15 mouse cellular contexts compared by ENCODE assay signal in the genomic region with DNA sequence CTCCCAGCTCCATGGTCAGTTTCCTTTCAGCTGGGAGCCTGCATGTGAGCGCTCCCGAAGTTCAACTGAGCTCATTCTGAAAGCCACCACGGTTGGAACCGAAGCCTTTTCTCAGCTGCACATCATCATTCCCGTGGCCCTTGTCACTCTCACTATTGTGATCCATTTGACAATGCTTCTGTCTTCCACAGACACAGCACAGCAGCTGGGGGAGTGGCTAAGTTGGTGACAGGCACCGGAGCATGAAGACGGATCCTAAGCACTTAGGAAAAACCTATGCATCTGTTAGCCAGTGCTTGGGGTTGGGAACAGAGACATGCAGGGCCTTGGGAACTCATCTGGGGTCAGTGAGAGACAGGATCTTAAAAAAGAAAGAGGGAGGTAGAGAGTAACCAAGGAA.
DNase-seq lines count a peak whose midpoint lies in the region; ATAC-seq lines count a peak whose summit lies in the region.
"Had no signal": no experiment of that assay in that cellular context is flagged by ENCODE, and none has a peak within 500 bp of the region (broad histone marks: within the 10 kb centered on the region; RNA-seq: fewer than 3 reads in every experiment).

No protein-coding gene starts in this region.

- H3K4me2 ChIP-seq in midbrain, embryonic 13.5 days (replicated peaks): no peak overlapping the region
- H3K4me2 ChIP-seq in midbrain, embryonic 15.5 days: no peak overlapping the region
- H3K4me2 ChIP-seq: hindbrain, embryonic 15.5 days; lung, embryonic 14.5 days had no signal

- peak; percentile 95 for ATAC-seq in frontal cortex, adult (ENCODE audit: low TSS enrichment)
- ATAC-seq in midbrain, embryonic 13.5 days: no peak
- ATAC-seq in midbrain, embryonic 15.5 days (replicated peaks): no peak

- no peak overlapping the region for H3K27ac ChIP-seq in midbrain, embryonic 13.5 days
- H3K27ac ChIP-seq in midbrain, embryonic 15.5 days: no peak overlapping the region
- H3K27ac ChIP-seq: hindbrain, embryonic 15.5 days had no signal

- H3K9ac ChIP-seq in midbrain, embryonic 13.5 days (replicated peaks): 0 out of 2 replicates have a peak overlapping the region, but pooled peaks have one; percentile 19
- no peak overlapping the region for H3K9ac ChIP-seq in midbrain, embryonic 15.5 days
- H3K9ac ChIP-seq: hindbrain, embryonic 15.5 days; lung, embryonic 14.5 days had no signal

- H3K4me1 ChIP-seq in midbrain, embryonic 13.5 days (replicated peaks): peaks cover 20% of the 10 kb centered on the region
- peaks cover 10% of the 10 kb centered on the region; the same call in 1 of the 2 replicates for H3K4me1 ChIP-seq in midbrain, embryonic 15.5 days

- no peak for DNase-seq in frontal cortex, postnatal 10 days (ENCODE audit: low spot score in 2 of 2)
- peak; percentile 53 for DNase-seq in layer of hippocampus, adult 11-12 months (ENCODE audit: low spot score)
- no peak for DNase-seq in layer of hippocampus, postnatal 14 days (ENCODE audit: low spot score in 2 of 2)
- DNase-seq in retina, postnatal 1 day: peak; percentile 77
- no peak for DNase-seq in ovary, postnatal 14 days (ENCODE audit: low spot score)
- DNase-seq: adrenal gland, postnatal 10 days; gastrocnemius, postnatal 36 days; kidney, adult 8-10 months; lung, embryonic 14.5 days; right cerebral cortex, postnatal 4 days; thymus, postnatal 14 days had no signal

- no peak overlapping the region for H3K4me3 ChIP-seq in midbrain, embryonic 13.5 days (replicated peaks)
- no peak overlapping the region for H3K4me3 ChIP-seq in midbrain, embryonic 15.5 days
- H3K4me3 ChIP-seq: hindbrain, embryonic 15.5 days had no signal

- H3K9me3 ChIP-seq in midbrain, embryonic 13.5 days: no peaks in the 10 kb centered on the region
- no peaks in the 10 kb centered on the region for H3K9me3 ChIP-seq in midbrain, embryonic 15.5 days
- H3K9me3 ChIP-seq: hindbrain, embryonic 15.5 days had no signal

- 17% methylated on average over 7 of the region's 7 CpGs for WGBS in midbrain, embryonic 13.5 days
- WGBS in midbrain, embryonic 15.5 days: 16% methylated on average over 7 of the region's 7 CpGs

- H3K27me3 ChIP-seq in midbrain, embryonic 13.5 days: peaks cover 5% of the 10 kb centered on the region; the same call in 1 of the 2 replicates
- H3K27me3 ChIP-seq in midbrain, embryonic 15.5 days (replicated peaks): 0 out of 2 replicates have a peak, but pooled peaks cover 4% of the 10 kb centered on the region

- H3K36me3 ChIP-seq in midbrain, embryonic 13.5 days: no peaks in the 10 kb centered on the region
- no peaks in the 10 kb centered on the region for H3K36me3 ChIP-seq in midbrain, embryonic 15.5 days (replicated peaks)
- H3K36me3 ChIP-seq: hindbrain, embryonic 15.5 days had no signal

Comparison
In these comparisons a context has a peak if more than half of its experiments do, and no peak if none do; other contexts are left out.
1. DNase-seq: peak in layer of hippocampus, adult 11-12 months (single experiment) and retina, postnatal 1 day (single experiment); none in frontal cortex, postnatal 10 days (0 of 2), layer of hippocampus, postnatal 14 days (0 of 2) and ovary, postnatal 14 days (single experiment).